Mouse (Mus musculus): Measurements from ENCODE around the gene Bst2. TPM values are rescaled to one million over a fixed set of nuclear protein-coding genes. Genes with fewer than 3 reads are reported as not detected.

Gene Bst2
- total RNA-seq, 2 experiments from 2014 or later: 19.3 to 40.2 TPM

DNA sequence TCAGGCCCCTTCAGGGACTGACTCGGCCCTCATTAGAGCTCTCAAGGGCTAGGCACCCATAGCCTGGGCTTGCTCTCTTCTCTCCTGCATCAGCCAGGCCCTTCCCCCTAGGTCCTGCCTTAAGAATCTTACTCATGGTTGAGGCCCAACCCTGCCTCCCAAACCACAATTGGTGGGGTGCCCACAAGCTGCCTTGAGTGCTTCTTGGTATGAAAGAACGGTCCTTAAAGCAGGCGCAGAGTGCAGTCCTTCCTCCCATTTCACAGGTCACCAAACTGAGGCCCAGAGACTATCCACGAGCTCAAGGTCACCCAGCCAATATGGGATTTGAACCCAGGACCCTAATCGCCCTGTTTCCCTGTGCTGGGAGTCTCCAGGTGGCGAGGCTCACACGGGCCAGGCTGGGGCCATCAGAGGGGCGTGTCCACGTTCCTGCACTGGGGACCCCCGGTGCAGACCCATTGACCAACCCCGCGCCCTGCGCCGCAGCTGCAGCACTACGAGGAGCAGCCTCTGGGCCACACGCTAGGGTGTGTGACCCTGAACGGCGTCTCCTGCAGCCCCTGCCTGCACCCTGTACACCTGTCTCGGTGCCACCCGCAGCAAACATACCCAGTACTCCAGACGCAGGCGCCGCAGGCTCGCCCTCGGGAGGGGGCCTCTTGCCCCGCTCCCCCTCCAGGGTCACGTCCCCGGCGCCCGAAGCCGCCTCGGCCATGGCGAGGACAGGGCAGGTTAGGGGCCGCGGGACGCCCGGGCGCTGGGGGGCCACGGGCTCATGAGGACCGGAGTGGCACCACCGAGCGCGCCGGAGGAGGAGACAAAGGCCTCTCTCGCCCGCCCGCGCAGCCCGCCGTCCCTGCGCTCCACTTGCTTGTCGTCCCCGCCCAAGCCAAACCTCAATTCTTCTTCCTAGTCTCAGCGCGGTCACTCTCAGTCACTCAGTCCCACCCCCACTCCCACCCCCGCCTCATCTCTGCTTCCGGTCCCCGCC lies 51.8 kb downstream of the Bst2 start, which contains the start of gene Ano8:
TSS of gene Ano8 (minus strand) at position 822 of the 994 bp plus-strand sequence.
- peak; percentile 89 to 91 for DNase-seq

DNA sequence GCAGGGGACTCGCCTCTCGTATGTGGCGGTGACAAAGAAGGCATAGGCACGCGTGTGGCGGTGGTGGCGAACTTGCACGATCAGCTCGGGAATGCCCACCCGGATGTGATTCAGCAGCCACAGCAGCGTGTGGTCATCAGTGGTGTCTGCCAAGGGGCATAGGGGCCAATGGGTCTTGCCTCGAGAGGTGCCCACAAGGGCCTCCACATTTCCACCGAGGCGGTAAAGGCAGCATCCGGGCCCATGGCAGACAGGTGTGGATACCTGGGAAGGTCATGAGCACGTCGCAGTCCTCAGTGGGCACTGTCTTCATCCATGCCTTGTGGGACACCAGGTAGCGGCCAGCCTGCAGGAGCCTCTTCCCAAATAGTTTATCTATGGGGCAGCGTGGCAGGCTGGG lies 52.5 kb downstream of the Bst2 start:
- no peak for DNase-seq

Other genes with a start within 250 kb of the Bst2 start
- 100 to 1,000 TPM; 163 to 174 TPM for gene Use1, start 170.6 kb downstream of the Bst2 start, total RNA-seq (2021)
- gene Ocel1, start 166.2 kb downstream of the Bst2 start, total RNA-seq (2021): 10 to 100 TPM; 14.2 to 14.9 TPM
- 10 to 100 TPM; 48.0 to 53.8 TPM for gene Nr2f6, start 155.5 kb downstream of the Bst2 start, total RNA-seq (2021)
- 10 to 100 TPM; 20.4 to 23.2 TPM for gene Ushbp1, start 141.7 kb downstream of the Bst2 start, total RNA-seq (2021)
- 10 to 100 TPM; 67.9 to 69.8 TPM for gene Babam1, start 140.6 kb downstream of the Bst2 start, total RNA-seq (2021)
- gene Ankle1, start 131.4 kb downstream of the Bst2 start, total RNA-seq (2021): not detected
- gene Abhd8, start 73.8 kb downstream of the Bst2 start, total RNA-seq (2021): 10 to 100 TPM; 23.8 to 26.6 TPM
- gene Mrpl34, start 72.5 kb downstream of the Bst2 start, total RNA-seq (2021): 100 to 1,000 TPM; 126 to 127 TPM
- 10 to 100 TPM; 31.4 to 32.1 TPM for gene Dda1, start 68.3 kb downstream of the Bst2 start, total RNA-seq (2021)
- gene Ano8, start 51.5 kb downstream of the Bst2 start, total RNA-seq (2021): 10 to 100 TPM; 16.6 to 16.9 TPM
- gene Gtpbp3, start 49.4 kb downstream of the Bst2 start, total RNA-seq (2021): 10 to 100 TPM; 19.1 to 22.2 TPM
- gene Plvap, start 25.7 kb downstream of the Bst2 start, total RNA-seq (2021): 10 to 100 TPM; 23.0 to 30.9 TPM
- not detected for gene Ccdc194, start 11.7 kb downstream of the Bst2 start, total RNA-seq (2021)
- 10 to 100 TPM; 28.4 to 28.5 TPM for gene Mvb12a, start 5.5 kb upstream of the Bst2 start, total RNA-seq (2021)
- under 1 TPM; 0.42 to 0.51 TPM for gene Tmem221, start 21.4 kb upstream of the Bst2 start, total RNA-seq (2021)
- under 1 TPM; 0.15 TPM for gene Nxnl1, start 29.1 kb upstream of the Bst2 start, total RNA-seq (2021)
- gene Slc27a1, start 31.4 kb upstream of the Bst2 start, total RNA-seq (2021): 100 to 1,000 TPM; 162 to 202 TPM
- gene Pgls, start 54.7 kb upstream of the Bst2 start, total RNA-seq (2021): 10 to 100 TPM; 66.5 to 72.2 TPM
- 1 to 10 TPM in 1 of 2 experiments, under 1 TPM in 1; 0.99 to 1.0 TPM for gene Fam129c, start 60.2 kb upstream of the Bst2 start, total RNA-seq (2021)
- 10 to 100 TPM; 41.6 to 42.4 TPM for gene Colgalt1, start 73.5 kb upstream of the Bst2 start, total RNA-seq (2021)
- under 1 TPM; 0.55 to 0.87 TPM for gene Unc13a, start 134.3 kb upstream of the Bst2 start, total RNA-seq (2021)
- 1 to 10 TPM; 7.3 to 8.3 TPM for gene Jak3, start 138.8 kb upstream of the Bst2 start, total RNA-seq (2021)
- 1 to 10 TPM; 1.3 to 1.6 TPM for gene Insl3, start 151.8 kb upstream of the Bst2 start, total RNA-seq (2021)
- 1 to 10 TPM; 4.9 to 5.9 TPM for gene B3gnt3, start 164.3 kb upstream of the Bst2 start, total RNA-seq (2021)
- 1 to 10 TPM in 1 of 2 experiments, under 1 TPM in 1; 0.79 to 2.4 TPM for gene Fcho1, start 188.3 kb upstream of the Bst2 start, total RNA-seq (2021)